Mouse (Mus musculus) thymus, postnatal 10 days (tissue): ENCODE data around the gene Vipr1.
A peak's percentile ranks its signal among the peaks of the same experiment; 100 is the strongest.
"Not testable (repeated sequence)": the region's sequence is repeated elsewhere in the genome, so short reads cannot be mapped to it uniquely, and the experiment has no call there.

ENCODE experiments used
- DNase-seq, 2 experiments: peaks; one replicate each; pipeline ENCODE4 v3.0.0; 2021; ENCODE audit warnings: low spot score in 2 of 2

The Vipr1 gene

GRCm38 (mm10) chr9:121642401-121643181 lies at the start of gene Vipr1:
Vipr1 (plus strand) TSS chr9:121642716.
- DNase-seq = peak; percentile 84 to 86

GRCm38 (mm10) chr9:121592948-121593550 lies 49.5 kb upstream of the Vipr1 start:
- DNase-seq = no peak

GRCm38 (mm10) chr9:121593768-121594167 lies 48.7 kb upstream of the Vipr1 start:
- not testable (repeated sequence) for DNase-seq

- no peak for DNase-seq
Observed at GRCm38 (mm10) chr9:121594771-121595170, 47.7 kb upstream of the Vipr1 start.

GRCm38 (mm10) chr9:121598106-121598505 lies 44.4 kb upstream of the Vipr1 start:
- no peak for DNase-seq

GRCm38 (mm10) chr9:121599551-121599950 lies 43.0 kb upstream of the Vipr1 start:
- no peak for DNase-seq

GRCm38 (mm10) chr9:121600201-121600860 lies 42.2 kb upstream of the Vipr1 start:
- DNase-seq = no peak

- DNase-seq = no peak
Observed at GRCm38 (mm10) chr9:121600861-121601427, 41.6 kb upstream of the Vipr1 start.

- DNase-seq = no peak
Observed at GRCm38 (mm10) chr9:121602381-121602780, 40.1 kb upstream of the Vipr1 start.

- peak; percentile 23 to 70 for DNase-seq
Observed at GRCm38 (mm10) chr9:121605414-121606278, 36.9 kb upstream of the Vipr1 start.

GRCm38 (mm10) chr9:121606498-121607096 lies 35.9 kb upstream of the Vipr1 start:
- no peak for DNase-seq

- no peak for DNase-seq
Observed at GRCm38 (mm10) chr9:121609381-121609780, 33.1 kb upstream of the Vipr1 start.

GRCm38 (mm10) chr9:121613192-121613591 lies 29.3 kb upstream of the Vipr1 start:
- no peak for DNase-seq

GRCm38 (mm10) chr9:121614241-121614757 lies 28.2 kb upstream of the Vipr1 start:
- DNase-seq = no peak

- DNase-seq = peak in 1 of 2 experiments; percentile 59
Observed at GRCm38 (mm10) chr9:121616471-121616870, 26.0 kb upstream of the Vipr1 start.

- DNase-seq = no peak
Observed at GRCm38 (mm10) chr9:121619441-121619840, 23.1 kb upstream of the Vipr1 start.

GRCm38 (mm10) chr9:121623235-121623634 lies 19.3 kb upstream of the Vipr1 start:
- DNase-seq = no peak

- no peak for DNase-seq
Observed at GRCm38 (mm10) chr9:121624920-121625319, 17.6 kb upstream of the Vipr1 start.

- DNase-seq = no peak
Observed at GRCm38 (mm10) chr9:121630627-121631026, 11.9 kb upstream of the Vipr1 start.

GRCm38 (mm10) chr9:121631946-121632345 lies 10.6 kb upstream of the Vipr1 start:
- DNase-seq = no peak

- no peak for DNase-seq
Observed at GRCm38 (mm10) chr9:121632891-121633290, 9.6 kb upstream of the Vipr1 start.
